Mouse (Mus musculus) embryonic fibroblast, embryonic 13.5 days (primary cell): ENCODE measurements at regions not wholly inside any gene's neighbourhood (a gene's known extent, or its start where the extent isn't known, plus 50 kb on each side); places are given as distances from the start of the nearest gene placed in this dataset.

Experiments used
- H3K27ac ChIP-seq: 2 replicates; pipeline ENCODE4 v1.5.1; 2012; ENCODE audit warnings: low read length, control low read depth, inconsistent platforms; ENCODE audit not compliant: insufficient read depth
- H3K4me1 ChIP-seq: 2 replicates; pipeline ENCODE4 v1.6.1; 2011; ENCODE audit warnings: low read length; ENCODE audit not compliant: control insufficient read depth, insufficient read depth
- H3K4me3 ChIP-seq: 2 replicates; pipeline ENCODE4 v1.5.1; 2011; ENCODE audit warnings: mild to moderate bottlenecking, control low read depth, low read length; ENCODE audit not compliant: insufficient read depth
- CTCF ChIP-seq: IDR thresholded peaks from 2 replicates; pipeline ENCODE4 v1.5.1; 2011; ENCODE audit warnings: mild to moderate bottlenecking, control low read depth, low read length, moderate library complexity, borderline replicate concordance; ENCODE audit not compliant: insufficient read depth
- POLR2A ChIP-seq: IDR thresholded peaks from 2 replicates; pipeline ENCODE4 v1.6.1; 2011; ENCODE audit warnings: low read depth, mild to moderate bottlenecking, control low read depth, low read length, moderate library complexity

DNA sequence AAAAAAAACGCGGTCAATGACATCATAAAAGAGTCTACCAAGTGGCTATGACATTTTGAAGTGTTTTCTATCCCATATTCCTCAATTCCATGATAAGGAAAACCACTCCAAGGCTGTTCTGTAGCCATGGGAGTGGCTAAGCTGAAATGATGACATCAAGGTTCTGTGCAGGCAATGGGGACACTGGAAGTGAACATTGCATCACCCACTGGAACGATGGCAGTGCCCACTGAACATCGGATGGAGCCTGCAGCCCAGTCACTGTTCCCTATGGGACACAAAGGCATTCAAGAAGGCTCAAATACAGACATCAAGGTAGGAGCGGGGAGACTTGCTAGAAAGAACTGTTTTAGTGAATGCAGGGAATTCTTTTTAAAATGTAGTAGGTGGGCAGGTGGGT lies 410.8 kb downstream of the Cd83 start:
- H3K4me3 ChIP-seq = no peak overlapping the region
- no peak overlapping the region for H3K27ac ChIP-seq
- H3K4me1 ChIP-seq = no peaks in the 10 kb centered on the region
- no peak for TF ChIP-seq CTCF
- TF ChIP-seq POLR2A = no peak

DNA sequence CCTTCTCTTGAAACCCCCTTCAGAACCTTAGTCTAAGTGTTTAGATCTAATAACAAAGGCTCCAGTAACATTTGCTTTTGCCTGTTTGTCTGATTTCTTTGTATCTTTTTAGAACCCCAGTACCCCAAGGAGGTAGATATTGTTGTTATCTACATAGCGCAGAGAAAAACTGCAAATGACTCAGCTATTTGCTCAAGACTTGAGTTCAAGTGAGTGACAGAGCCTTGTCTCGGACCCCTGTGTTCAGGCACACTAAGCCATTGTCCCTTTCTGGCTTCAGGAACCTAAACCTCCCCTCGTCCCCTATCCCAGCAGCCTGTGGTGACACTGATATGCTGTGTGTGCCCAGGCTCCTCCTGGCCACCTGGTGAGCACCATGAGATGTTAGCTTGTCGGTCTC lies 421.5 kb downstream of the Cd83 start:
- TF ChIP-seq POLR2A (no peak), CTCF (no peak)
- no peak overlapping the region for H3K27ac ChIP-seq
- H3K4me3 ChIP-seq = no peak overlapping the region
- no peaks in the 10 kb centered on the region for H3K4me1 ChIP-seq

DNA sequence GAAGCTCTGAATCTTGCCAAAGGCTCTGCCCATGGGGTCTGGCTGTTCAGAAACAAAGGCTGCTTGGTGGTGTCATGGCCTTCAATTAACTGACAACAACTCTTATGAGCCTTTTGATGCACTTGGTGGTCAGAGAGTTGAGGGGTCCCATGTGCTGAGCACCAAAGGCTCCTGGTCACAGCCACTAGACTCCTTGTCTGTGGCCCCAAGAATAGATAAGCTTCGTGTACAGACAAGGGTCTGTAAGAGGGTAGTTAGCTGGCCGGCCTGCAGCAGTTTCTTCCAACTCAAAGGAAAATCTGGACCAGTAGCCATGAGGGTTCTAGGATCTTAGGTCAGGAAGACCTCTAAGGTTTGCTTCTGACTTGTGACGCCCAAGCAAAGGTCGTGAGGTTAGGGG lies 421.9 kb downstream of the Cd83 start:
- Histone ChIP-seq H3K27ac (no peak overlapping the region), H3K4me3 (no peak overlapping the region), H3K4me1 (no peaks in the 10 kb centered on the region)
- TF ChIP-seq POLR2A (no peak), CTCF (no peak)

DNA sequence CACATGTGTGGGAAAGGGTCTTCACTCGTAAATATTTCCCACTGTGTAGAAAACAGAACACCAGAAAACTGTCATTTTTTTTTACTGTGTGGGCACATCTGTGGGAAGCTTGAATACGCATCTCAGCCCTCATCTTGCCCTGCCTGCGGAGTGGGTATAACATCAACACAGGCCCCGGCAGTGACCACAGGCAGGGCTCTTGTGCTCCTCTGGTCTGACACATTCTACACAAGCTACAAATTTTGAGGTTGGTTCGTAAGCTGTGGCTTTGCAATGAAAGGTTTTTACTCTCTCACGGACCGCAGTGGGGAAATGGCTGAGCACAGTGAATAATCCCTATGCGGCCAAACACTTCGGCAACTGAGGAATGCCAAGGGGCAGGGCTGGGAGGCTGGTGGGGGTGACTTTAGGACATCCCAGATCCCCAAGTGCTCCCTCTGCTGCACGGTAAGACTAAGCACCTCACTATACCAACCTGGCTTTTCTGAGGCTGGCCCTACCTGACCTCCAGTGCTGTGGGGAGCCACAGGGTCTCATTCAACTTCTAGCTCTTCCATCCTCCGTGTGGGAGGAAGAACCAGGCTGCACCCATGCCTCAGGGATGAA lies 422.9 kb downstream of the Cd83 start:
- H3K4me3 ChIP-seq = no peak overlapping the region
- TF ChIP-seq CTCF = no peak
- no peak for TF ChIP-seq POLR2A
- H3K27ac ChIP-seq = no peak overlapping the region
- no peaks in the 10 kb centered on the region for H3K4me1 ChIP-seq

DNA sequence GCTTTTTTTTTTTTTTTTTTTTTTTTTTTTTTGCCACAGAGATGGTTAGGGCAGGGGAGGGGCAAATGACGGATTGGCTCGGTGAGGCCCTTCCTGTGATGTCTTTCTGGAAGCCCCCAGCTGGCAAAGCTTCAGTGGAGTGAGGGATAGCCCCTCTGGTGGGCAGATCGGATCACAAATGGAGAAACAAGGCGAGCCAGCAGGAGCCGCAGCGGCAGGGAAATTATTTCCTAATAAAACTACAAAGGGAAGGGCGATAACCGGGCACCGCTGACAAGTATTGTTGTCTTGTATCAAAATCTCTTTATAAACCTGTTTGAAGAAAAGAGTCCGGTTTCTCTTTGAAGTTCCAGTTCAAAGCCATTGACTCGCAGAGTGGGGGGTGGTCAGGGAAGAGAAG lies 424.5 kb downstream of the Cd83 start:
- H3K4me3 ChIP-seq = no peak overlapping the region
- no peaks in the 10 kb centered on the region for H3K4me1 ChIP-seq
- H3K27ac ChIP-seq = no peak overlapping the region
- TF ChIP-seq CTCF (no peak), POLR2A (no peak)

DNA sequence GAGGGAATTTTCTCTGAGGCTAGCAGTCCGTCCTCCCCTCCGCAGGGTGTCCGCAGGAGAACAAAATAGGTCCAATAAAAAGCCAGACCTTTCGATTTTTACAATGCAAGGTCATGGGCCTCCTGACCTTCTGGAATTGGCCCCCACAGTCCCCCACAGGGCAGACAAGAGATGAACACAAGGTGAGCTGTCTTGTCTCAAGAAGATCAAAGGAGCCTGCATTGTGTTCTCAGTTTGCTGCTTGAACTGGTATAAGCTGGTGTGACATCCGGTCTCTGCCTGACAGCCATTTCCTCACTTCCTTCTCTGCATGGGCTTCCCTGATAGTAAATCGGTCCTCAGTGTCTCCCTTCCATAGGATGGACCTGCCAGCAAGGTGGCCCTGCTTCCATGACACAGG lies 425.5 kb downstream of the Cd83 start:
- Histone ChIP-seq H3K4me3 (no peak overlapping the region), H3K4me1 (no peaks in the 10 kb centered on the region), H3K27ac (no peak overlapping the region)
- TF ChIP-seq POLR2A (no peak), CTCF (no peak)

DNA sequence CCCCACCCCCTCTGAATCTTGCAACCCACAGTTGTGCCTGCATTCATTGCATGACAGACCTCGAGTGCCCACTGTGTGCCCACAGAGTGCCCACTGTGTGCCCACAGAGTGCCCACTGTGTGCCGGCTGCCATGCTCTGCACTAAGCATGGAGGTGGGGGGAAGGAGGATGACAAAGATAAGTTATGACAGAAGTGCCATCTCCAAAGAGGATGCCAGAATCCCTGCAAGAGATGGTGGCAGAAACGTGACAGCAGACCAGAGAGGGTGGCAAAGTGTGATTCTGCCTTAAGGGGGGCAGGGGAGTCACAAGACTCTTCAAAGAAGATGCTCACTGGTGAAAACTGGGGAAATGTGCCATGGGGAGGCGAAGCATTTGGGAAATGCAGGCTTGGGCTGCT lies 427.8 kb downstream of the Cd83 start:
- TF ChIP-seq POLR2A (no peak), CTCF (no peak)
- Histone ChIP-seq H3K4me1 (no peaks in the 10 kb centered on the region), H3K4me3 (no peak overlapping the region), H3K27ac (no peak overlapping the region)

DNA sequence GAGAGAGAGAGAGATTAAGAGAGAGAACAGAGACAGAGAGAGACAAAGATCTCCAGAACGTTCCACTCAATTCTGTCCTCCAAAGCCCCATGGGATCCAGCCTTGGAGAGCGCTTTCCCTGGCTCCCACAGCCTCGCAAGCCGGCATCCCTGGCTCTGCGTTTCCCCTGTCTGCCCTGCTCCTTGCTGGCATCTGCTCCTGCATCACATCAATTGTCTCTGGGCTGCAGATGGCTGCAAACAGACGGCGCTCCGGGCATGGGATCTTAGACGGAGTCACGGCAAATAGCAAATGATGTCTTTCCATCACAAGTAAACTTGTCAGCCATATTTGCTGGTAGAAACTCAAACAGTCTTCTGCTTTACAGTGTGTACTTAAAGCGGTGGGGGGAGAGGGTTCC lies 428.4 kb downstream of the Cd83 start:
- H3K4me3 ChIP-seq = no peak overlapping the region
- H3K4me1 ChIP-seq = no peaks in the 10 kb centered on the region
- no peak overlapping the region for H3K27ac ChIP-seq
- no peak for TF ChIP-seq POLR2A

DNA sequence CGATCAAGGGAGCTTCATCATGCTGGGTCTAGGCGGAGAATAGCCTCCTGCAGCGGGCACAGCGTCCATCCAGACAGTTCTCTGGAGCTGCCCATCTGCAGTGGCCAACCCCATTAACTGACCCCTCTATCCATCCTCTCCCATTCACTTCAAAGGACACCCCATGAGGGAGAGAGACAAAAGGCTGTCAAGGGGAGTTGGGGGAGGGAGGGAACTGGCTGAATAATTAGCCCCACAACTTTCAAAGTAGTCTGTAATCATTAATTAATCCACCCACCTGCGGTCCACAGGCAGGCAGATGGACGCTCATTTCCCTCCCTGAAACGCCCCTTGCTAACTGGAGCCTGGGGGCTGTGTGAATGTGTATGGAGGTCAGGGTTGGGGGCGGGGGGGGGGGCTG lies 433.7 kb downstream of the Cd83 start:
- Histone ChIP-seq H3K4me1 (no peaks in the 10 kb centered on the region), H3K4me3 (no peak overlapping the region), H3K27ac (no peak overlapping the region)
- TF ChIP-seq CTCF (no peak), POLR2A (no peak)

DNA sequence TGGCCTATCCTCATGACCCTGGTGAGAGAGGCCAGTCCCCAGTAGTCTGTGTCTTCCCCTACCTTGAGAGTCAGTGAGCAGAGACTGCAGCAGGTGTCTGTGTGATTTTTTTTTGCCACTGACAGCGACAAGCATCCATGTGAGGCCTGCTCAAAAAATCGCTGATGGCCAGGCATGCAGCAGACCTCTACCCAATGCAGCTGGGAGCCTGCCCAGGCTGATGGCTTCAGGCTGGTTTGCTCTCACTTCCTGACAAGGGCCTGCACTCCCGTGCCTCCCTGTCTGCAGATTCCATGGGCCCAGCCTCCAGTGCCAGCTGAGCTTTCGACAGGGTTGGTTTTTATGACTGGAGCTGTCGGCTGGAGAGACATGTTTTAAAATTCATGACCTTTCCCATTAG lies 437.1 kb downstream of the Cd83 start:
- Histone ChIP-seq H3K4me1 (no peaks in the 10 kb centered on the region), H3K27ac (no peak overlapping the region), H3K4me3 (no peak overlapping the region)
- TF ChIP-seq POLR2A = no peak
- TF ChIP-seq CTCF = no peak

DNA sequence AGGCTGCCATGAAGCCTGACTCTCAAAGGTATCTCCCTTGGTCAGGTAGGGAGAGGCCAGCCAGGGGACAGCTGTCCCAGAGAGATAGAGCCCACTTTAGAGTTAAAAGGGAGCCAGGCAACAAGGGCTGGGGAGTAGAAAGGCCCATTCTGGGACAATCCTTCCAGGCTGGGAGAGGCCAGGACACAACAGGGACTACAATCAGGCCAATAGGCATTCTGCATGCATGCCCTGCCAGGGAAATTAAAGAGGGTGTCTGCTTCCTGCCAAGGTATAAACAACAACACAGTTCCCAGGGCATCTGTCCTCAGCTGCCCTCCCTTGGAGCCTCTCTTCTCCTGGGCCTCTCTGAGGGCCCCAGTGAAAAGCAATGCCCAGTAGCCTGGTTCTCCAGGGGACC lies 437.8 kb downstream of the Cd83 start:
- Histone ChIP-seq H3K4me1 (no peaks in the 10 kb centered on the region), H3K27ac (no peak overlapping the region), H3K4me3 (no peak overlapping the region)
- no peak for TF ChIP-seq POLR2A
- no peak for TF ChIP-seq CTCF
